Mouse (Mus musculus) heart, embryonic 12.5 days (tissue): ENCODE data around the gene Gpr31b. TPM values are rescaled to one million over a fixed set of nuclear protein-coding genes. Genes with fewer than 3 reads are reported as not detected.
"Not testable (repeated sequence)": the region's sequence is repeated elsewhere in the genome, so short reads cannot be mapped to it uniquely, and the experiment has no call there.

Experiments used
- ATAC-seq: fragments of 200-750 bp; cut with Nextera tagmentation; 2 replicates; pipeline ENCODE4 v1.8.0; 2017; ENCODE audit warnings: moderate TSS enrichment, moderate library complexity; ENCODE audit not compliant: insufficient number of reproducible peaks, low FRiP score
- H3K27ac ChIP-seq: fragments of 300-500 bp; sonication (generic); 2 replicates; pipeline ENCODE4 v1.5.1; 2016; ENCODE audit warnings: mild to moderate bottlenecking, moderate library complexity; ENCODE audit not compliant: poor library complexity, severe bottlenecking
- H3K27me3 ChIP-seq: fragments of 300-500 bp; sonication (generic); replicated peaks from 2 replicates; pipeline ENCODE4 v1.6.1; 2016; ENCODE audit warnings: mild to moderate bottlenecking, moderate library complexity
- H3K36me3 ChIP-seq: fragments of 300-500 bp; sonication (generic); 2 replicates; pipeline ENCODE4 v1.6.1; 2016; ENCODE audit warnings: mild to moderate bottlenecking, moderate library complexity
- H3K4me1 ChIP-seq: fragments of 300-500 bp; sonication (generic); replicated peaks from 2 replicates; pipeline ENCODE4 v1.6.1; 2016; ENCODE audit warnings: mild to moderate bottlenecking
- H3K4me2 ChIP-seq: fragments of 300-500 bp; sonication (generic); 2 replicates; pipeline ENCODE4 v1.6.1; 2016; ENCODE audit warnings: mild to moderate bottlenecking, moderate library complexity
- H3K4me3 ChIP-seq: fragments of 300-500 bp; sonication (generic); 2 replicates; pipeline ENCODE4 v1.5.1; 2016; ENCODE audit warnings: mild to moderate bottlenecking
- H3K9ac ChIP-seq: fragments of 300-500 bp; sonication (generic); 2 replicates; pipeline ENCODE4 v1.6.1; 2016; ENCODE audit warnings: mild to moderate bottlenecking, moderate library complexity
- H3K9me3 ChIP-seq: fragments of 300-500 bp; sonication (generic); replicated peaks from 2 replicates; pipeline ENCODE4 v1.6.1; 2016; ENCODE audit warnings: mild to moderate bottlenecking, moderate library complexity
- WGBS: fragments of 180-500 bp; shearing (Covaris S2); methylation state at CpG from one replicate; pipeline ENCODE4 v1.1.7; 2016; 5-methylcytosine and 5-hydroxymethylcytosine counted together
- polyA plus RNA-seq: library from polyadenylated mRNA; unstranded; fragments of >200 nt; fragmentation: Nextera tagmentation; extraction: Ambion mirVana; gene quantifications from 2 replicates; pipeline ENCODE4 v1.2.1, GENCODE M21; 2016

Gpr31b gene
- polyA plus RNA-seq, 1 experiment from 2014 or later: 0.14 TPM

DNA sequence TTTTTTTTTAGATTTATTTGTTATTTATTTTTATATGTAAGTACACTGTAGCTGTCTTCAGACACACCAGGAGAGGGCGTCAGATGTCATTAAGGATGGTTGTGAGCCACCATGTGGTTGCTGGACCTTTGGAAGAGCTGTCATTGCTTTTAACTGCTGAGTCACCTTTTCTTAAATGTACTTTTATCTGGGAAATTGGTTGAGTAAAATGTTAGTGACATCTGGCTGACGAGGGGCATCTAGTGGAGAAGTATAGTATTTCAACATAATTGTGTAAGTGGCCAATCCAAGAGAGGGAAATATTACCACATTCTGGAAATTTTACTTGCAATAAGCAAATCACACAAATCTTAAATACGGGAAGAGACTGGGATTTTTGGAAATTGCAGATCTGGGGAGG lies 42.2 kb downstream of the Gpr31b start:
- H3K36me3 ChIP-seq: peaks cover 39% of the 10 kb centered on the region
- no peak overlapping the region for H3K9ac ChIP-seq
- ATAC-seq: no peak
- WGBS: 43% methylated on average over 3 of the region's 3 CpGs
- no peaks in the 10 kb centered on the region for H3K27me3 ChIP-seq
- H3K4me2 ChIP-seq: no peak overlapping the region
- H3K4me3 ChIP-seq: no peak overlapping the region
- no peak overlapping the region for H3K27ac ChIP-seq
- no peaks in the 10 kb centered on the region for H3K9me3 ChIP-seq
- H3K4me1 ChIP-seq: peaks cover 15% of the 10 kb centered on the region

DNA sequence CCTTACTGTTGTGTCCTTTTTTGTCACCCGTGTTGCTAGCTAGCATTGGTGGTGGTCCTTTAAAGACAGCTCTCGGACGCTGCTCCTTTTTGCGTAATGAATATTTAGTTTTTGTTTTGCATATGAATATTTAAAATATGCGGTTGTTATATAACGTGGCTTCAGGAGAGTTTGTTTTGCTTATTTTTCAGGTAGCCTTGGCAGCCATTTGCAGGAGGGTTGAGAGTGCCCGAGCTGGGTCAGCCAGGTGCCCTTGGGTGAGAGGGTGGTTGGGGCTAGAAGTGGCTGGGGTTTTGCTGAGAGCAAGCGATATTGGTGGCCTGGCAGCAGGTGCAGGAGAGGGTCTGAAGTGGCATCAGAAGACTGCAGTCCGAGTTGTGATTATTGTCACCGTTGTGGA lies 43.6 kb downstream of the Gpr31b start:
- peak overlapping the region; percentile 79 for H3K4me3 ChIP-seq
- no peaks in the 10 kb centered on the region for H3K27me3 ChIP-seq
- peak overlapping the region; percentile 91 for H3K9ac ChIP-seq
- H3K9me3 ChIP-seq: no peaks in the 10 kb centered on the region
- ATAC-seq: no peak
- WGBS: 2% methylated on average over 10 of the region's 10 CpGs
- peak overlapping the region; percentile 88 for H3K27ac ChIP-seq
- H3K4me2 ChIP-seq: peak overlapping the region; percentile 88
- peaks cover 15% of the 10 kb centered on the region for H3K4me1 ChIP-seq
- peaks cover 27% of the 10 kb centered on the region for H3K36me3 ChIP-seq

DNA sequence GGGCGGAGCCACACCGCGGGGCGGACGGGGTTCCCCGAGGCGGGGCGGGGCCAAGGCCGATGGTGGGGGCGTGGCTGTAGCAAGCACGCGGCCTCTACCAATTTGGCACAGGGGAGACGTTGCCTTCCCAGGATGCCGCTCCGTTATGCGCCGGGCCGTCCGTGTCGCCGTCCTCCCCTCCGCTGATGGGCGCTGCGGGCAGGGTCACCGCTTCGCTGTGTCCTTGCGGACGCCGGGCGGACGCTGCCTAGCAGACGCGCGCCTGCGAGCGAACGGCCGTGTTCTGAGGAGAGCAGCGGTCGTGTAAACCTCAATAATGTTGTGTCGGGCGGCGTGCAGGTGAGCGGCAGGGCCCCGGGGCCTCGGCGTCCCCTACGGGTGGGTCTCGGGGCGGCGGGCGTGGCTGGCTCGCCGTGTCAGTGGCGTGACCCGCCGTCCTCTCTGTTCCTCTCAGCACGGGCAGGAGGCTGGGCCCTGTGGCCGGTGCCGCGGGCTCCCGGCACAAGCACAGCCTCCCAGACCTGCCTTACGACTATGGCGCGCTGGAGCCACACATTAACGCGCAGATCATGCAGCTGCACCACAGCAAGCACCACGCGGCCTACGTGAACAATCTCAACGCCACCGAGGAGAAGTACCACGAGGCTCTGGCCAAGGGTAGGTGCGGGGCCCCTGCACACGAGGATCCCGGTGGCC lies 44.2 kb downstream of the Gpr31b start:
- Histone ChIP-seq H3K9ac (peak overlapping the region; percentile 91), H3K4me3 (peak overlapping the region; percentile 79), H3K27ac (peak overlapping the region; percentile 88), H3K9me3 (no peaks in the 10 kb centered on the region), H3K36me3 (peaks cover 20% of the 10 kb centered on the region), H3K4me1 (peaks cover 15% of the 10 kb centered on the region), H3K27me3 (no peaks in the 10 kb centered on the region), H3K4me2 (peak overlapping the region; percentile 88)
- WGBS: under 1% methylated on average over 76 of the region's 76 CpGs
- ATAC-seq: peak; percentile 99

DNA sequence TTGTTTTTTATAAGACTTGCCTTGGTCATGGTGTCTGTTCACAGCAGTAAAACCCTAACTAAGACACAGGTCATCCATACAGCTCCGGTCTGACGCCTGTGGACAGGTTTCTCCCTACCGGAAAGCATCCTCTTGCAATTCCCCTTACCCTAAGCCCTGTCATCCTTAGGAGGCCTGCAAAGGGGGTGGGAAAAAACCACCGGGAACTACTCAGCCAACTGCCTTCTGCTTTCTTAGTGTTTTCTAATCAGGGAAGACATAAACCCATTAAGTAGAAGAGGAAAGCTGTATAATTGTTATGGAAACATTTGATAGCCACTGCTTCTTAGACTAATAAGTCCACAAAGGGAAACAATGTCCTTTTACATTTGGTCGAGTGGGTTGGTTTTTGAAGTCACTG lies 45.1 kb downstream of the Gpr31b start:
- H3K4me1 ChIP-seq: peaks cover 15% of the 10 kb centered on the region
- H3K36me3 ChIP-seq: peaks cover 12% of the 10 kb centered on the region
- H3K9ac ChIP-seq: peak overlapping the region; percentile 55; the same call in 1 of the 2 replicates
- ATAC-seq: no peak
- peak overlapping the region; percentile 79 for H3K4me3 ChIP-seq
- peak overlapping the region; percentile 52 for H3K27ac ChIP-seq
- no peaks in the 10 kb centered on the region for H3K9me3 ChIP-seq
- H3K4me2 ChIP-seq: peak overlapping the region; percentile 88
- no peaks in the 10 kb centered on the region for H3K27me3 ChIP-seq
- WGBS: 48% methylated on average over 5 of the region's 5 CpGs

DNA sequence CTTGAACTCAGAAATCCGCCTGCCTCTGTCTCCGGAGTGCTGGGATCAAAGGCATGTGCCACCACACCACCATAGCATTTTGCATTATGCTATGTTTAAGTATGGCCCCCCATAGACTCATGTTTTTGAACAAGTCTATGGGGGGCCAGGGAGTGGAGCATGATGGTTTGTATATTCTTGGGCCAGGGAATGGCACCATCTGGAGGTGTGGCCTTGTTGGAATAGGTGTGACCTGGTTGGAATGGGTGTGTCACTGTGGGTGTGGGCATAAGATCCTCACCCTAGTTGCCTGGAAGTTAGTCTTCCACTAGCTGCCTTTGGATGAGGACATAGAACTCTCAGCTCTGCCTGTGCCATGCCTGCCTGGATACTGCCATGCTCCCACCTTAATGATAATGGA lies 45.5 kb downstream of the Gpr31b start, which contains the start of gene Sod2:
Gene Sod2, plus strand, starts transcription at position 301 of the 400 bp plus-strand sequence.
- WGBS: 92% methylated on average over 2 of the region's 2 CpGs
- ATAC-seq, H3K9me3 ChIP-seq, H3K27me3 ChIP-seq: not testable (repeated sequence)
- peak within 1 kb of the TSS; percentile 88 for H3K4me2 ChIP-seq
- H3K36me3 ChIP-seq: peaks cover 10% of the 10 kb centered on the region
- H3K9ac ChIP-seq: peak within 1 kb of the TSS; percentile 55; the same call in 1 of the 2 replicates
- peak within 1 kb of the TSS; percentile 79 for H3K4me3 ChIP-seq
- H3K27ac ChIP-seq: peak within 1 kb of the TSS; percentile 88
- peaks cover 15% of the 10 kb centered on the region for H3K4me1 ChIP-seq

DNA sequence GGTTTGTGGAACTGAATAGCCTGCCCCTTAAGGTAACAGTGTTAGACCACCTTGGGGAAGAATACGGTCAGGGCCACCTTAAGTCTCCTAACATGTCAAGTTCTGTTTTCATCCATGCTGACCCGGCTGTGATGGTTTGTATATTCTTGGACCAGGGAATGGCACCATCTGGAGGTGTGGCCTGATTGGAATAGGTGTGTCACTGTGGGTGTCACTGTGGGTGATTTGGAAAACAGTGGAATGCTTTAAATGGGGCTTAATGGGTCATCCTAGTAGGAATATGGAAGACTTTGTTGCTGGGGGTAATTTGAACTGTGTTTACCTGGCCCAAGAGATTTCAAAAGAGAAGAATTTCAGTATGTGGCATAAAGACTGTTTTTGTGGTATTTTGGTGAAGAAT lies 47.7 kb downstream of the Gpr31b start:
- H3K27ac ChIP-seq, H3K36me3 ChIP-seq, H3K9ac ChIP-seq, H3K27me3 ChIP-seq, H3K9me3 ChIP-seq, ATAC-seq, H3K4me3 ChIP-seq, H3K4me2 ChIP-seq: not testable (repeated sequence)
- H3K4me1 ChIP-seq: peaks cover 15% of the 10 kb centered on the region
- WGBS: 75% methylated on average over 2 of the region's 2 CpGs

DNA sequence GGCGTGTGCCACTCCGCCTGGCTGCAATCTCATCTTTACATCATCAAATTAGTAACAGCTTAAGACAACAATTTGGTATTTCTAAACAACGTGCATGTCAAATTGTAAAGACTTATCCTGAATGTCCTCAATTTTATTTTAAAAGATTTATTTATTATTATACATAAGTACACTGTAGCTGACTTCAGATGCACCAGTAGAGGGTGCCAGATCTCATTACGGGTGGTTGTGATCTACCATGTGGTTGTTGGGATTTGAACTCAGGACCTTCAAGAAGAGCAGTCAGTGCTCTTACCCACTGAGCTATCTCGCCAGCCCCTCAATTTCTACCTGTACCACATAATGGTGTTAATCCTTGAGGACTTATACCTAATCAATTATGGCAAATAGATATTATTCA lies 49.9 kb downstream of the Gpr31b start:
- not testable (repeated sequence) for H3K4me3 ChIP-seq, H3K9me3 ChIP-seq, H3K4me2 ChIP-seq, H3K27ac ChIP-seq, H3K9ac ChIP-seq, H3K4me1 ChIP-seq, H3K36me3 ChIP-seq, H3K27me3 ChIP-seq, ATAC-seq
- WGBS: 85% methylated on average over 5 of the region's 5 CpGs

Other genes with a start within 250 kb of the Gpr31b start
- gene Mas1, start 184.2 kb downstream of the Gpr31b start, polyA plus RNA-seq: 0.39 and 1.1 TPM in 2 replicates
- gene Mrgprh, start 176.3 kb downstream of the Gpr31b start, polyA plus RNA-seq: not detected in 2 replicates
- gene Pnldc1, start 142.1 kb downstream of the Gpr31b start, polyA plus RNA-seq: 0.51 and 1.1 TPM in 2 replicates
- 410 and 430 TPM in 2 replicates for gene Tcp1, start 136.6 kb downstream of the Gpr31b start, polyA plus RNA-seq
- 181 and 187 TPM in 2 replicates for gene Mrpl18, start 136.0 kb downstream of the Gpr31b start, polyA plus RNA-seq
- gene Acat3, start 111.7 kb downstream of the Gpr31b start, polyA plus RNA-seq: 0.57 and 0.61 TPM in 2 replicates
- gene Acat2, start 91.5 kb downstream of the Gpr31b start, polyA plus RNA-seq: 53.6 and 57.2 TPM in 2 replicates
- 71.4 and 74.4 TPM in 2 replicates for gene Wtap, start 58.1 kb downstream of the Gpr31b start, polyA plus RNA-seq
- 319 and 325 TPM in 2 replicates for gene Sod2, start 45.5 kb downstream of the Gpr31b start, polyA plus RNA-seq
- 0.15 TPM in 1 of 2 replicates, not detected in the other for gene Tcp10b, start 8.8 kb upstream of the Gpr31b start, polyA plus RNA-seq
- not detected in 2 replicates for gene Unc93a, start 79.5 kb upstream of the Gpr31b start, polyA plus RNA-seq
- not detected in 2 replicates for gene Smok2a, start 168.9 kb upstream of the Gpr31b start, polyA plus RNA-seq
- gene Smok2b, start 178.0 kb upstream of the Gpr31b start, polyA plus RNA-seq: not detected in 2 replicates